Mouse (Mus musculus): Measurements from ENCODE around the gene Fam243.

Gene Fam243

GRCm38 (mm10) chr16:92320361-92320760, 880 bp downstream of the Fam243 start:
- no peak for DNase-seq (ENCODE audit: low read depth, low spot score)

- peak; percentile 76 for DNase-seq (ENCODE audit: low read depth, low spot score)
These were observed 1.7 kb downstream of the Fam243 start for GRCm38 (mm10) chr16:92319353-92320109.

GRCm38 (mm10) chr16:92316049-92316738, 5.0 kb downstream of the Fam243 start:
- DNase-seq (ENCODE audit: low read depth, low spot score) = no peak

- no peak for DNase-seq (ENCODE audit: low read depth, low spot score)
These were observed 7.1 kb downstream of the Fam243 start for GRCm38 (mm10) chr16:92313953-92314741.

GRCm38 (mm10) chr16:92309126-92309525, 12.1 kb downstream of the Fam243 start:
- DNase-seq (ENCODE audit: low read depth, low spot score) = no peak

- no peak for DNase-seq (ENCODE audit: low read depth, low spot score)
These were observed 13.3 kb downstream of the Fam243 start for GRCm38 (mm10) chr16:92307947-92308346.

GRCm38 (mm10) chr16:92305519-92305918, 15.7 kb downstream of the Fam243 start:
- DNase-seq (ENCODE audit: low read depth, low spot score) = no peak

- DNase-seq (ENCODE audit: low read depth, low spot score) = no peak
These were observed 18.7 kb downstream of the Fam243 start for GRCm38 (mm10) chr16:92302506-92302905.

- no peak for DNase-seq (ENCODE audit: low read depth, low spot score)
These were observed 19.3 kb downstream of the Fam243 start for GRCm38 (mm10) chr16:92301989-92302388.

- no peak for DNase-seq (ENCODE audit: low read depth, low spot score)
These were observed 19.8 kb downstream of the Fam243 start for GRCm38 (mm10) chr16:92301412-92301806.

GRCm38 (mm10) chr16:92300649-92301411, 20.4 kb downstream of the Fam243 start, which contains the start of gene Smim11:
Gene Smim11 (plus strand): TSS chr16:92301286.
- peak; percentile 90 for DNase-seq (ENCODE audit: low read depth, low spot score)

- no peak for DNase-seq (ENCODE audit: low read depth, low spot score)
These were observed 25.9 kb downstream of the Fam243 start for GRCm38 (mm10) chr16:92295328-92295727.

- no peak for DNase-seq (ENCODE audit: low read depth, low spot score)
These were observed 26.8 kb downstream of the Fam243 start for GRCm38 (mm10) chr16:92294267-92294970.

GRCm38 (mm10) chr16:92292101-92292500, 29.1 kb downstream of the Fam243 start, which contains the start of gene Kcne2:
Gene Kcne2 (plus strand): TSS chr16:92292389.
- no peak for DNase-seq (ENCODE audit: low read depth, low spot score)

GRCm38 (mm10) chr16:92290045-92290444, 31.2 kb downstream of the Fam243 start:
- no peak for DNase-seq (ENCODE audit: low read depth, low spot score)

- no peak for DNase-seq (ENCODE audit: low read depth, low spot score)
These were observed 32.5 kb downstream of the Fam243 start for GRCm38 (mm10) chr16:92288778-92289177.

GRCm38 (mm10) chr16:92286609-92287008, 34.6 kb downstream of the Fam243 start:
- peak; percentile 52 for DNase-seq (ENCODE audit: low read depth, low spot score)

GRCm38 (mm10) chr16:92285068-92285467, 36.2 kb downstream of the Fam243 start:
- no peak for DNase-seq (ENCODE audit: low read depth, low spot score)

GRCm38 (mm10) chr16:92282671-92283070, 38.6 kb downstream of the Fam243 start:
- DNase-seq (ENCODE audit: low read depth, low spot score) = no peak

GRCm38 (mm10) chr16:92275526-92275925, 45.7 kb downstream of the Fam243 start:
- no peak for DNase-seq (ENCODE audit: low read depth, low spot score)

- no peak for DNase-seq (ENCODE audit: low read depth, low spot score)
These were observed 46.7 kb downstream of the Fam243 start for GRCm38 (mm10) chr16:92274516-92274915.
